Mouse (Mus musculus) hindbrain, embryonic 15.5 days (tissue): ENCODE results near the gene Zc3hc1. TPM values are rescaled to one million over a fixed set of nuclear protein-coding genes. Genes with fewer than 3 reads are reported as not detected.

Experiments used
- ATAC-seq: fragments of 200-750 bp; cut with Nextera tagmentation; 2 replicates; pipeline ENCODE4 v1.8.0; 2017; ENCODE audit warnings: low read depth, moderate number of reproducible peaks, moderate TSS enrichment; ENCODE audit not compliant: low FRiP score
- H3K27ac ChIP-seq: fragments of 300-500 bp; sonication (generic); replicated peaks from 2 replicates; pipeline ENCODE4 v1.5.1; 2015; ENCODE audit warnings: mild to moderate bottlenecking, inconsistent platforms
- H3K27me3 ChIP-seq: fragments of 300-500 bp; sonication (generic); 2 replicates; pipeline ENCODE4 v1.6.1; 2015; ENCODE audit warnings: control low read depth, inconsistent platforms
- H3K36me3 ChIP-seq: fragments of 300-500 bp; sonication (generic); 2 replicates; pipeline ENCODE4 v1.6.1; 2015; ENCODE audit warnings: control low read depth, inconsistent platforms
- H3K4me1 ChIP-seq: fragments of 300-500 bp; sonication (generic); replicated peaks from 2 replicates; pipeline ENCODE4 v1.6.1; 2015; ENCODE audit warnings: control low read depth, inconsistent platforms
- H3K4me2 ChIP-seq: fragments of 300-500 bp; sonication (generic); 2 replicates; pipeline ENCODE4 v1.6.1; 2015; ENCODE audit warnings: moderate library complexity, mild to moderate bottlenecking, inconsistent platforms
- H3K4me3 ChIP-seq: fragments of 300-500 bp; sonication (generic); 2 replicates; pipeline ENCODE4 v1.5.1; 2015; ENCODE audit warnings: mild to moderate bottlenecking, inconsistent platforms
- H3K9ac ChIP-seq: fragments of 300-500 bp; sonication (generic); 2 replicates; pipeline ENCODE4 v1.6.1; 2015; ENCODE audit warnings: inconsistent platforms
- H3K9me3 ChIP-seq: fragments of 300-500 bp; sonication (generic); 2 replicates; pipeline ENCODE4 v1.6.1; 2016; ENCODE audit warnings: control low read depth, inconsistent platforms
- WGBS: fragments of 180-500 bp; shearing (Covaris S2); methylation state at CpG from one replicate; pipeline ENCODE4 v1.1.7; 2015; 5-methylcytosine and 5-hydroxymethylcytosine counted together
- polyA plus RNA-seq: library from polyadenylated mRNA; unstranded; fragments of >200 nt; fragmentation: Nextera tagmentation; extraction: Ambion mirVana; gene quantifications from 2 replicates; pipeline ENCODE4 v1.2.1, GENCODE M21; 2015

The Zc3hc1 gene
- polyA plus RNA-seq, 1 experiment from 2014 or later = 61.3 TPM

DNA sequence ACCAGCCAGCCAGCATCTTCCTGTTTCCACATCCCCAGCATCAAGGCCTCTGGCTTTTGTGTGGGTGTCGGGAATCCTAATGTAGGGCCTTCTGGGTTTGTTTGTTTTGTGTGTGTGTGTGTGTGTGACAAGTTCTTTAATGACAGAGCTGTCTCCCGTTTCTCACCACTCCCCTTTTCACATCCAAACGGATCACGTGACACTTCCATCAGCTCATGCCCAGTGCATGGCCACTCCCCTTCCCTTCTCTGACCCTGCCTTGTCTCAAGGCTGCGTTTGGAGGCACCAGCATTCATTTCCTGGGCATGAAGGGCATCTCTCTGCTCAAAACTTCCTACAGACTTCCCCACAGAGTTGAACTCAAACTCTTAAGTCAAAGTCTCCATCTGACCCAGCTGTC lies 27.0 kb downstream of the Zc3hc1 start:
- Histone ChIP-seq H3K9ac (no peak overlapping the region), H3K4me1 (no peaks in the 10 kb centered on the region), H3K27ac (no peak overlapping the region), H3K27me3 (no peaks in the 10 kb centered on the region), H3K4me2 (no peak overlapping the region), H3K4me3 (no peak overlapping the region), H3K9me3 (no peaks in the 10 kb centered on the region), H3K36me3 (peaks cover 42% of the 10 kb centered on the region)
- WGBS = 45% methylated on average over 5 of the region's 5 CpGs
- no peak for ATAC-seq

DNA sequence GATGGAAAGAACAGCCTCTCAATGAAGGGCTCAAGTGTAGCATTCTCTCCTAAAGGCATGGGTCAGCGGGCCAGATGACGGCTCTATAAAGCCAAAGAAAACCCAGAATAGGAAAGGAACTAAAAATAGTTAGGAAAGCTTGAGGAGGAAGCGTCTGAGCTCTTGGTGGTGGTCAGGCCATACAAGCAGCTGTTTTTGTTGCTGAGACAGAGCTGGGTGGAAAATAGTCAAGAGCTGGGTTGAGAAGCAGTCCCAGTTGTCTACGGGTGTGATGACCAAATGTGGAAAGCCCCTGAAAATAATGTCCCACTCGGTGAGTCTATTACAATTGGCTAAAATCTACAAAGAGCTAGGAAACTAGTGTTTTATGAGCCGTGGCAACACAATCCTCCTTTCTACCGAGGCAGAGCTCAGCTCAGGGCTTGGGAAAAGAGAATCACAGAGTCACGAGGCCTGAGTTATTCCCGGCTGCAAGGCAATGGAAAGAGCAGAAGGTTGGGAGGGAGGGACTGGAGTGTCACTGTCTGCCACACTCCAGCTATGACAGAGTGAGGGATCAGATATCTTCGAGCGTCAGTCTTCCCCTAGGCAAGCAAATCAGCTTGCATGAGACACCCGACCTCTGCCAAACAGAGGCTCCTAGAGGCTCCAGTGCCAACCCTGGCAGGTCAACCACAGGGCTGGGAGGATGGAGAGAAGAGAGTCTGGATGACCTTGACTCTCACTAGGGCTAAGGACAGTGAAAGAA lies 30.9 kb downstream of the Zc3hc1 start:
- Histone ChIP-seq H3K27ac (no peak overlapping the region), H3K9me3 (no peaks in the 10 kb centered on the region), H3K4me3 (no peak overlapping the region), H3K4me2 (no peak overlapping the region), H3K36me3 (peaks cover 9% of the 10 kb centered on the region), H3K4me1 (no peaks in the 10 kb centered on the region), H3K27me3 (no peaks in the 10 kb centered on the region), H3K9ac (no peak overlapping the region)
- no peak for ATAC-seq
- WGBS = 76% methylated on average over 12 of the region's 12 CpGs

DNA sequence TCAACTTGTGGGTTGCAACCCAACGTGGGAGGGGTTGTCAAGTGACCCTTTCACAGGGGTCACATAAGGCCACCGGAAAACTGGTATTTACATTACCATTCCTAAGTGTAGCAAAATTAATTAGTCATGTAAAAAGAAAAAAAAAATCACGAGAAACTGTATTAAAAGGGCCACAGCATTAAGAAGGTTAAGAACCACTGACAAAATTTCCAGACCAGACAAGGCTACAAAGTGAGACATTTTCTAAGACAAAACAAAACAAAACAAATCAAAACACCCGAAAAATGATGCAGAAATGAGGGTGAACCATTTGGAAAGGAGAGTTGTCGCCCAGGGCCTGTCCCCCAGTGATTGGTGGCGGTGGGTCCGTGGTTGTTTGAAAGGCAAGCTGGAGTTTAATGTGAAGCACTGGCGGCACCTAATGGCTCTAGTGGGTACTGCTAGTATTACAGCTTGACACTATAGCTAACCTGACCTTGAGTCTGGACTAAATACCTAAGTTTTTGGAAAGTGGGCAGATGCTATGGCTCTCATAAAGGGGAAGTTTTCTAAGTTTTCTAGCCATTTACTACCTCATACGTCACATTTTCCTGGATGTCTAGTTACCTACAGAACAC lies 33.2 kb downstream of the Zc3hc1 start:
- no peaks in the 10 kb centered on the region for H3K27me3 ChIP-seq
- no peak overlapping the region for H3K4me3 ChIP-seq
- H3K27ac ChIP-seq = no peak overlapping the region
- 0 out of 2 replicates have a peak, but pooled peaks cover 4% of the 10 kb centered on the region for H3K36me3 ChIP-seq
- no peak overlapping the region for H3K9ac ChIP-seq
- no peaks in the 10 kb centered on the region for H3K4me1 ChIP-seq
- WGBS = 20% methylated on average over 9 of the region's 9 CpGs
- ATAC-seq = peak; percentile 46; the same call in 1 of the 2 replicates
- no peak overlapping the region for H3K4me2 ChIP-seq
- no peaks in the 10 kb centered on the region for H3K9me3 ChIP-seq

DNA sequence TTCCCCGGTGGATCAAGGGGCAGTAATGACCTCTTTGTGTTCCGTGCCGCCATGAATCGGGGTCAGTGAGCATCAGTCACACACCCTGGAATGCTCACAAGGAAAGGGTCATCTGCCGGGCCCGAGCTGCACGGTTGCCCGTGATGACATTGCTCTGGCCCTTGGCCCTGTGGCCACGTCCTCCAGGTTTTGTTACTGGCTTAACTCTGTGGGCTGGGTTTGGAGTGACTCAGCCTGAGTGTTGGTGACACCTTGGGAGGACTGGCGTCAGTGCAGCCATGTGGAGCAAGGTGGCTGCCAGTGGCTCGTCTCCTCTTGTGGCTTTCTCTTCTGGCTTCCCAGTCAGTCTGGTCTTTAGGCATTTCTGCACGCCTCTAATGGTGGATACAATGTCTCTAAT lies 34.1 kb downstream of the Zc3hc1 start:
- no peak for ATAC-seq
- H3K4me2 ChIP-seq = no peak overlapping the region
- WGBS = 91% methylated on average over 12 of the region's 12 CpGs
- H3K27ac ChIP-seq = no peak overlapping the region
- 0 out of 2 replicates have a peak, but pooled peaks cover under 1% of the 10 kb centered on the region for H3K36me3 ChIP-seq
- H3K4me1 ChIP-seq = no peaks in the 10 kb centered on the region
- no peak overlapping the region for H3K4me3 ChIP-seq
- H3K9me3 ChIP-seq = no peaks in the 10 kb centered on the region
- no peak overlapping the region for H3K9ac ChIP-seq
- no peaks in the 10 kb centered on the region for H3K27me3 ChIP-seq

DNA sequence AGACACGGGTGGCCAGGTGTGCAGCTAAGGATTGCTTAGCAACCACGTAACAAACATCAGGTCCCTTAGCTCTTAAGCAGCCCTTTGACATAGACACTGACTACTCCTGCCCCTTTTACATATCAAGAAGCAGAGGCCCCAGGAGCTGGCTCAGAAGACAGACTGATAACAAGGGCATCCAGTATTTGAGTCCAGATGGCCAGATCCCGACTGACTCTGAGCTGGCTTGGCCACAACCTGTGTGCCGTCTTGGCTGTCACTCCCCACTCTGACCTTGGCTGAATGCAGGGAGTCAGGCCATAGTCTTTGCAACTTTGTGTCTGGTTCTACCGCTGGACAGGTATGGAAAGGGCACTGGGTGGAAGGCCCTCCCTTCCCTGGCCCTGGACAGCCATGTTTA lies 34.7 kb downstream of the Zc3hc1 start:
- Histone ChIP-seq H3K4me2 (no peak overlapping the region), H3K4me3 (no peak overlapping the region), H3K9me3 (no peaks in the 10 kb centered on the region), H3K4me1 (no peaks in the 10 kb centered on the region), H3K36me3 (no peaks in the 10 kb centered on the region), H3K9ac (no peak overlapping the region), H3K27me3 (no peaks in the 10 kb centered on the region), H3K27ac (no peak overlapping the region)
- no peak for ATAC-seq
- 85% methylated on average over 5 of the region's 5 CpGs for WGBS

DNA sequence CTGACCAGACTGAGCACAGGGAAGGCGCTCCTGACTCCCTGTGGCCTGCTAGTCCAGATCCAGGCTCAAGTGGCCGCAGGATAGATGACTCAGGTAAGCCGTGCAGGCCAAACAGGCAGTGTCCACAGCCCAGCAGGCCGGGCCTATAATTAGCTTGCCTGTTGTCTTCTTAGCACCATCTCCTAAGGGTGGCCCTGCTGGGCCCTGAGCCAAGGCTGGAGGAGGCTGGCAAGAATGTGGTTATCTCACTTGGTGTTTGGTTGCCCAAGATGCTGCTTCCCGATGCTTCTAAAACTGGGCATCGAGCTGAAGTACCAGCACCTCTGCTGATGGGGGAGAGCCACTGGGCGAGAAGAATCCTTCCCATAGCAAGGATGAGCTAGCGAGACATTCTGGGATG lies 35.1 kb downstream of the Zc3hc1 start:
- WGBS = 85% methylated on average over 8 of the region's 8 CpGs
- H3K4me1 ChIP-seq = no peaks in the 10 kb centered on the region
- no peak overlapping the region for H3K4me2 ChIP-seq
- no peaks in the 10 kb centered on the region for H3K36me3 ChIP-seq
- no peaks in the 10 kb centered on the region for H3K9me3 ChIP-seq
- H3K9ac ChIP-seq = no peak overlapping the region
- no peak overlapping the region for H3K4me3 ChIP-seq
- ATAC-seq = no peak
- no peaks in the 10 kb centered on the region for H3K27me3 ChIP-seq
- no peak overlapping the region for H3K27ac ChIP-seq

DNA sequence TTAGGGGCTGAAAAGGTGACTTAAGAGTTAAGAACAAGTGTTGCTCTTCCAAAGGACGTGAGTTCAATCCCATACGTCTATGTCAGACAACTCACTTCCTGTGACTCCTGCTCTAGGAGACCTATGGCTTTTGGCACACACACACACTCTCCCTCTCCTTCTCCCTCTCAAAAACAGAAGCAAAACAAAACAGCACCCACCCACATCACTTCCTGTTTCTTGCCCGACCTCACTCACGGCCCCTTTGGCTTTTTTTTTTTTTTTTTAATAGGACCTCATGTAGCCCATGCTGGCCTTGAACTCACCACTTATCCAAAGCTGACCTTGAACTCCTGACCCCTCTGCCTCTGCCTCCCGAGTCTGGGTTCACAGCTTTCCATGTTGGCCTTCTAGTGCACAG lies 36.1 kb downstream of the Zc3hc1 start:
- H3K4me1 ChIP-seq = no peaks in the 10 kb centered on the region
- no peaks in the 10 kb centered on the region for H3K27me3 ChIP-seq
- no peak overlapping the region for H3K9ac ChIP-seq
- WGBS = 70% methylated on average over 5 of the region's 5 CpGs
- ATAC-seq = no peak
- no peaks in the 10 kb centered on the region for H3K36me3 ChIP-seq
- H3K4me2 ChIP-seq = no peak overlapping the region
- H3K27ac ChIP-seq = no peak overlapping the region
- no peaks in the 10 kb centered on the region for H3K9me3 ChIP-seq
- H3K4me3 ChIP-seq = no peak overlapping the region

DNA sequence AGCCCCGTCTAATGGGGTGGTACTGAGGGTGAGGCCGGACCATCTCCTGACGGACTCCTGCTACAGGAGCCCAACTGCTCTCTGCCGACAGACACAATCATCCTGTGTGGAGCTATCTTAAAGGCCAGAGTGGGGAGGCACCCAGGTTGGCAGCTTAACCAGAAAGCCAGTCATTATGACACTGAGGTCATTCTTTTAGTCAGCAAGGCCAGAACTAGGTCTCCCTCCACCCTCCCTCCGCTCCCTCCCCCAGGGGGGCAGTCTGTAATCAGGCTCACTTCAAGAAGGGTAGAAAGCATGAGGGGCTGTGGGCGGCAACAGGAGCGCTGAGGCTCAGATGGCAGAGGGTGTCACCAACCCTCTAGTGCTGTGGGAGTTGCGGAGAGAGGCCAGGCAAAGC lies 37.2 kb downstream of the Zc3hc1 start:
- Histone ChIP-seq H3K27me3 (no peaks in the 10 kb centered on the region), H3K4me3 (no peak overlapping the region), H3K27ac (no peak overlapping the region), H3K9ac (no peak overlapping the region), H3K36me3 (no peaks in the 10 kb centered on the region), H3K4me2 (no peak overlapping the region), H3K9me3 (no peaks in the 10 kb centered on the region), H3K4me1 (no peaks in the 10 kb centered on the region)
- 85% methylated on average over 8 of the region's 8 CpGs for WGBS
- ATAC-seq = no peak

DNA sequence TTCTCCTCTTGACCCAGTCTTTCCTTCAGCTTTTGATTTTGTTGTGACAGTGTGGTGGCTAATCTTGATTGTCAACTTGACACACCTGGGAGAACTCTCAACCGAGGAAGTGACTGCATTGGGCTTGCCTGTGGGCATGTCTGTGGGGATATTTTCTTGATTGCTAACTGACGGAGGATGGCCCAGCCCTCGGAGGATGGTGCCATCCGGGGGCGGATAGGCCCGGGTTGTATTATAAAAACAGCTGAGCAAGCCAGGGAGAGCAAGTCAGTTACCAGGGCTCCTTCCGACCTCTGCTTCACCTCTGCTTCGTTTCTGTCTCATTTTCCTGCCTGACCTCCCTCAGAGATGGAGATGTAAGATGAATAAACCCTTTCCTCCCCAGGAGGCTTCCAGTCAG lies 38.1 kb downstream of the Zc3hc1 start:
- Histone ChIP-seq H3K27me3 (no peaks in the 10 kb centered on the region), H3K4me2 (no peak overlapping the region), H3K27ac (no peak overlapping the region), H3K9me3 (no peaks in the 10 kb centered on the region), H3K4me1 (no peaks in the 10 kb centered on the region), H3K4me3 (no peak overlapping the region), H3K36me3 (no peaks in the 10 kb centered on the region), H3K9ac (no peak overlapping the region)
- 59% methylated on average over 8 of the region's 8 CpGs for WGBS
- ATAC-seq = no peak

DNA sequence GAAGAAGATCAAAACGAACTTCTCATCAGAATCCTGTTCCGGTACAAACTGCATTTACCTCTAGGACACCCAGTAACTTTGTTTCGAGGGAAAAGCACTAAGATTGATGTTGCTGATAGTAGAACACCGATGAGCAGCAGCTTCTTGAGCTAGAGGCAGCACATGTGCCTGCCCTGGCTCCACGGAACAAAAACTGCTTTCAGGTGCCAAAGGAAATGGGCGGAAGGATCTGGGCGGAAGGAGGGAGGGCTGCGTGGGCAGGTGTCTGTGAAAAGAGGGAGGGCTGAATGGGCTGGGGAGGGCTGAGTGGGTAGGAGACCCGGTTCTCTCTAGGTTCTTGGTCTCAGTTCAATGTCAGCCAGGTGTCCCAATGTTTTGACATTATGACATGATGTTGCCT lies 39.5 kb downstream of the Zc3hc1 start:
- H3K9me3 ChIP-seq = no peaks in the 10 kb centered on the region
- H3K4me1 ChIP-seq = no peaks in the 10 kb centered on the region
- no peak overlapping the region for H3K4me2 ChIP-seq
- no peak overlapping the region for H3K27ac ChIP-seq
- no peak overlapping the region for H3K9ac ChIP-seq
- no peak for ATAC-seq
- H3K27me3 ChIP-seq = no peaks in the 10 kb centered on the region
- WGBS = 87% methylated on average over 9 of the region's 9 CpGs
- H3K36me3 ChIP-seq = no peaks in the 10 kb centered on the region
- no peak overlapping the region for H3K4me3 ChIP-seq

DNA sequence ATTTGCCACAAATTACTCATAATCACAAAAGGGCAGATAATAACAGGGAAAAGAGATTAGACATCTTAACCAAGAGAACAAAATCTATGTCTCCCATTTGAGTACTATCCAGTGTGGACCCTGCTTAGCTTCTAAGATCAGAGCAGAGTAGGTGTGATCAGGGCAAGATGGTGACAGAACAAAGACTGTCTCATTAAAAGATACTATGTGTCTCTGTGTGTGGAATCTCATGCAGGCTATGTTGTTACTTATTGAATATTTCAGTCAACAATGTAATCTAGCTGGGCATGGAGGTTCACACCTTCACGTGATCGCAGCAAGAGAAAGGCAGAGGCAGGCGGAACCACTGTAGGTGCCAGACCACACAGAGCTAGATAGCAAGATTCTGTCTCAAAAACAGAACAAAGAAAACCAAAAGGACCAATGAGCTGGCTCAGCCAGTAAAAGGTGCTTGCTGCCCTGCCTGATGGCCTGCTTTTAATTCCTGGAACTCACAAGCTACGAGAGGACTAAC lies 43.5 kb downstream of the Zc3hc1 start:
- no peak overlapping the region for H3K4me2 ChIP-seq
- H3K4me1 ChIP-seq = no peaks in the 10 kb centered on the region
- H3K4me3 ChIP-seq = no peak overlapping the region
- no peaks in the 10 kb centered on the region for H3K9me3 ChIP-seq
- no peaks in the 10 kb centered on the region for H3K27me3 ChIP-seq
- no peak for ATAC-seq
- no peak overlapping the region for H3K9ac ChIP-seq
- no peaks in the 10 kb centered on the region for H3K36me3 ChIP-seq
- no peak overlapping the region for H3K27ac ChIP-seq
- 89% methylated on average over 4 of the region's 4 CpGs for WGBS

DNA sequence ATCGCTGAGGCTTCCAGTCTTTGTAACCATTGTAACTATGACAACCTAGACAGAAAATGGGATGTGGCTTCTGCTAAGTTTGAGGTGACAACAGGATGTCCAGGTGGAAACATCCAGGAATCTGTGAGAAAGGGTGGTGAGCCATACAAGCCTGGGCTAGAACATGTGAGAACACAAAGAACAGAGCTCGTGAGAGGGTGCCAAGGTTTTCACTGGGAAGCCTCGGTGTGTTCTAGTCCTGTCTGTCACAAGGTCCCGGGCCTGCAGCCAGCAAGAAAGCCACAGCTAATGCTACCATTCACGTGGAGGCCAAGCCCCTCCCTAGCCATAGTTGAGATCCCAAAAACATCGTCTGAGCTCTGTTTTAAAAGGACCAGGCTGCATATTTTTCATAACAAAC lies 44.1 kb downstream of the Zc3hc1 start:
- Histone ChIP-seq H3K27ac (no peak overlapping the region), H3K4me3 (no peak overlapping the region)
- 66% methylated on average over 6 of the region's 6 CpGs for WGBS

More for the DNA sequence above, 44.1 kb downstream of the Zc3hc1 start:
- Histone ChIP-seq H3K9me3 (no peaks in the 10 kb centered on the region), H3K9ac (no peak overlapping the region), H3K27me3 (no peaks in the 10 kb centered on the region), H3K4me2 (no peak overlapping the region), H3K36me3 (no peaks in the 10 kb centered on the region), H3K4me1 (no peaks in the 10 kb centered on the region)
- ATAC-seq = no peak
